Mouse (Mus musculus) splenic B cell, adult 2 months (primary cell): ENCODE results near the gene Lonrf2.

Experiments used
- DNase-seq: peaks from one replicate; pipeline ENCODE4 v3.0.0-alpha.2; 2011; ENCODE audit warnings: low read depth, low spot score
- H3K27me3 ChIP-seq: 2 replicates; pipeline ENCODE4 v1.6.1; 2012; ENCODE audit warnings: mild to moderate bottlenecking, low read length, moderate library complexity, mixed read lengths; ENCODE audit not compliant: control insufficient read depth, poor library complexity, insufficient read depth, severe bottlenecking
- H3K36me3 ChIP-seq: 2 replicates; pipeline ENCODE4 v1.6.1; 2012; ENCODE audit warnings: mild to moderate bottlenecking, low read length, moderate library complexity, mixed read lengths; ENCODE audit not compliant: control insufficient read depth, poor library complexity, insufficient read depth, severe bottlenecking

Gene Lonrf2

DNA sequence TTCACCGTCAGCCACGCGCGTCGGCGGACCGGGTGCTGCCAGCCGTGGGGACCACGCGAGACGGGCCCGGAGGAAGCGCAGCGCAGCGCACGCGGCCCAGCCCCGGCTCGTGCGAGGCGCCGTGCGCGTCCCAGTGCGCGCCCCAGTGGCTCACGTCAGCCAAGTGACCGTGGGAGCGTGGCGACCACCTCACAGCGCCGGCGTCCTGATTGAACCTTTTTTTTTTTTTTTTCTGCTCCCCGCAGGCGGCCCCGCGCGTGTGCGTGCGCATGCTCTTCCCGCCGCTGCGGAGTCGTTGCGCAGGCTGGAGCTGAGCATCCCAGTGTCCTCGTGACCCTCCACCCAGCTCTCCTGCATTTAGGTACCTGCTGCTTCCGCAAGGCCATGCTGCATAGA is at the start of gene Lonrf2:
Gene Lonrf2 (minus strand): TSS at position 235 of the 396 bp plus-strand sequence.
- no peaks in the 10 kb centered on the region for H3K27me3 ChIP-seq
- DNase-seq, result no peak
- H3K36me3 ChIP-seq, result no peaks in the 10 kb centered on the region

DNA sequence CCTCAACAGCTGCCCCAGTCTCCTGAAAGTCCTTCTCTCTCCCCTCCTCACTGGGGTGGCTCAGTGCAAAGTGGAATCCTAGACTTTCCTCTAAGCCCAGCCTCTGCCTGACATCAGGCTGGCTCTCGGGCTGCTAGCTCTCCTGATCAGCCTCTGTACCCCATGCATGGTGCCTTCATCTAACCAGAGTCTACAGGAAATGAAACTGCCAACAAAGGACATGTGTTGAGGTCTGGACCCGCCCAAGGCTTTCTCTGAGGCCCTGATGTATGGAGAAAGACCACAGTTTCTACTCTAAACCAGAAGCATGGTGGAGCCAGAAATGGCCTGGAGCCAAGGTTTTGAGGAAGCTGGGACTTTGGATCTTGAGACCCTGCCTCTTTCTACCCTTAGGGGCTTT is 49.4 kb upstream of the Lonrf2 start:
- peak; percentile 41 for DNase-seq
- no peaks in the 10 kb centered on the region for H3K36me3 ChIP-seq
- no peaks in the 10 kb centered on the region for H3K27me3 ChIP-seq

DNA sequence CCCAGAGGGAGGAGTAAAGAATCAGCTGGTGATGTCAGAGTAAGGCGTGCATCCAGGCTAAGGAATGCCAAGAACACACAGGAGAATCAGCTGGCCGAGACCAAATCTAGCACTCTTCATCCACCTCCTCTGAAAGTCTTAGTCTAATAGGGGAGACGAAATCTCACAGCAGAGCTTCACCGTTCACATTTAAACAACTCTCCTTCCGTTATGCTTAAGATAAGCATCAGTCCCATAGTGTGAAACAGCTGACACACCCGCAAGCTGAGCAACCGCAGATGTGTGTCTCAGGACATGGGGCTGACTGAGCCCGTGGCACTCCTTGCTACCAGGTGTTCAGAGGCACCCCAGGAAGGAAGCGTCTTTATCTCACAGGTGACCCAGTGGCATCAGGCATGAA is 47.3 kb upstream of the Lonrf2 start:
- no peak for DNase-seq
- Histone ChIP-seq H3K36me3 (no peaks in the 10 kb centered on the region), H3K27me3 (no peaks in the 10 kb centered on the region)

DNA sequence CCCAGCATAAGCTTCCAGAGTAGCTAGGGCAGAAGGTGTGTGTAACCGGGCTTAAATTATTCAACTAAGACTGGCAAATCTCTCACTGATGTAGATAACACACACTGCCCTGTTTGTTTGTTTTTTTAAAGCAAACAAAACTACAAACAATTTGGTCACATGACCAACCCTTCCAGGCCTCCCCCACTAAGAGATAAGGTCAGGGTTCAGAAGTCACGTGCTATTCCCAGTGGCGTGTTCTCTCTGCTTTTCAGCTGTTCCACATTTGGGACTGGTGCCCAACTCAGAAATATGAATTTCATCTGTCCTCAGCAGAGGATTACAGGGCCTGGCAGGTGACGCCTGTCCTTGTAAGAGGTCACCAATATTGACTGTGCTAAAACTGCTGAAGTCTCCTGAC is 46.2 kb upstream of the Lonrf2 start:
- no peaks in the 10 kb centered on the region for H3K27me3 ChIP-seq
- DNase-seq, result no peak
- H3K36me3 ChIP-seq, result no peaks in the 10 kb centered on the region

DNA sequence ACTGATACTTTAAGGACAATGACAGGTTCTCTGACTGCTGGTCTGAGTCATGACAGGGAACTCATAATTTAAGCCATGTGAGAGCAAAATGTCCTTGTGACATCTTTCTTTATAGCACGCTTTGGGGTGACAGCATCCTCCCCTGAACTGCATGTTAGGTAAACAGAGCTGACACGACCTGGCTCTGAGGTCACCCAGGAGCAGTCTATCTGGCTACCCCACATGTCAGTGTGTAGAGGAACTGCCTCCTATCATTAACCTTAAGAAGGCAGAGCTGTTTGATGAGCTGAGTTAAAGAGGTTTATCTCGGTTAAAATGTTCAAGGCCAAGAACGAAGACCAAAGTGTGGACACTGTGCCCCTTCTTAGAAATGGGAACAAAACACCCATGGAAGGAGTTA is 44.9 kb upstream of the Lonrf2 start:
- H3K27me3 ChIP-seq, result no peaks in the 10 kb centered on the region
- 0 out of 2 replicates have a peak, but pooled peaks cover 2% of the 10 kb centered on the region for H3K36me3 ChIP-seq
- no peak for DNase-seq

DNA sequence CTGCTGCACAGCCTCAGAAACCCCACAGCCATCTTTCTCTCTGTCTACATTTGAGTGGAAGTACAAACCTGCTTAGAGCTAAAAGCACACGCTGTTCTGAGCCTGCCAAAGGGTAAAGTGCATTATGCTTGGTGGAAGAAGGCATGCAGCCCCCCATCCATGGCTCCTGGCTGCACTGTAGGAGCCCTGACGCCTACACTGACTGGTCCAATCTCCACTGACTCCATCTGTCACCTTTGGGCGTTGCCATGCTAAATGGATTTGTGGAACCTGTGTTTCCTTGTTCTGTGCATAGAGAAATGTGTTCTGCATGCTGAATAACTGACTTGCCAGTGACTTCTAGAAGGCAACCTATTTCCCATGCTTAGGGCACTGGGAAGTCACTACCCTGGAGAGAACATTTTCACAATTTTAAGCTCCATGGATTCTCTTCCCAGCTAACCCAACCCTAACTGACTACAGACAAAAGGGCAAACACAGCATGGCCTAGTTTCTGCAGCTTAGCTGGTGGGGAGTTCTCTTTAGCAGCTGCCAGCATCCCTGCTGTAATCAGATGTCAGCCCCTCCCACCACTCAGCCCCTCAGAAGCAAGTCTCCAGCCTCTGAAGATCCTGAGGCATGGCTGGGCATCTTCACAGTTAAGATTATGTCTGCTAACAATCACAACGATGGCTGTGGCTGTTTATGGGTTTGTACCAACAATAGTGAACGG is 40.3 kb upstream of the Lonrf2 start:
- Histone ChIP-seq H3K27me3 (no peaks in the 10 kb centered on the region), H3K36me3 (0 out of 2 replicates have a peak, but pooled peaks cover 2% of the 10 kb centered on the region)
- no peak for DNase-seq

DNA sequence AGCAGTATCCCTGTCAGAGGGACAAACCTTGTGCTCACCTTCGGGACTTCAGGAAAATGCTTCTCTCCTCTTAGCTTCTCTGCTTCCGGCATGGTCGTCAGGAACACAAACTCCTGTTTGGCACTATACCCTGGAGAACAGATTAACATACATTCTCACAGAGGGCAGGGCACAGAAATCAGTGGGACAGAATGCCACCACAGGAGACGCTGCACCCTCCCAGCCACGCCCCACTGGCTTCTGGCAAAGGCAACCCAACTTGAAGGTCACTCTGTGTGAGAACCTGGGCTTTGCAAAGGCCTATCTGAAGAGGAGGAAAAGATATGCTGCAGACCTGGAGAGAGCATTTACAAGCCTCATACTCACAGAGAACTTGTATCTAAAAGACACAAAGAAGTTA is 37.4 kb upstream of the Lonrf2 start:
- Histone ChIP-seq H3K36me3 (0 out of 2 replicates have a peak, but pooled peaks cover 2% of the 10 kb centered on the region), H3K27me3 (no peaks in the 10 kb centered on the region)
- no peak for DNase-seq

DNA sequence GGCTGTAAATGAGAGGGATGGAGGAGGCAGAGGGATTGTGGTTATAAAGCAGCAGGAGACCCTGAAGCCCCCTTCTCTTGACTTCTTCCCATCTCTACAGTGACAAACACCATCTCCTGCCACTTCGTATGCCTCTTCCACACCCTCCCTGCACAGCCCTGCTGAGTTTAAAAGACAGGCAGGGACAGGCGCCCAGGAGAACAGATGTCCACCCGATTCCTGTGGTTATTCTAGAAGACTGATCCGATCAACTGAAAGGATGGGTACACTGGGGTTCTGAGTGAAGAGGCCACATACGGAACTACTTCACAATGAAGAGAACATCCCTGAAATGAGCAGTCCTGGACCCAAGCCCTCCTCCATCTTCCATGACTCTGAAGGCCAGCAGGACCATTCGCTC is 35.3 kb upstream of the Lonrf2 start:
- no peak for DNase-seq
- H3K27me3 ChIP-seq, result no peaks in the 10 kb centered on the region
- H3K36me3 ChIP-seq, result no peaks in the 10 kb centered on the region

DNA sequence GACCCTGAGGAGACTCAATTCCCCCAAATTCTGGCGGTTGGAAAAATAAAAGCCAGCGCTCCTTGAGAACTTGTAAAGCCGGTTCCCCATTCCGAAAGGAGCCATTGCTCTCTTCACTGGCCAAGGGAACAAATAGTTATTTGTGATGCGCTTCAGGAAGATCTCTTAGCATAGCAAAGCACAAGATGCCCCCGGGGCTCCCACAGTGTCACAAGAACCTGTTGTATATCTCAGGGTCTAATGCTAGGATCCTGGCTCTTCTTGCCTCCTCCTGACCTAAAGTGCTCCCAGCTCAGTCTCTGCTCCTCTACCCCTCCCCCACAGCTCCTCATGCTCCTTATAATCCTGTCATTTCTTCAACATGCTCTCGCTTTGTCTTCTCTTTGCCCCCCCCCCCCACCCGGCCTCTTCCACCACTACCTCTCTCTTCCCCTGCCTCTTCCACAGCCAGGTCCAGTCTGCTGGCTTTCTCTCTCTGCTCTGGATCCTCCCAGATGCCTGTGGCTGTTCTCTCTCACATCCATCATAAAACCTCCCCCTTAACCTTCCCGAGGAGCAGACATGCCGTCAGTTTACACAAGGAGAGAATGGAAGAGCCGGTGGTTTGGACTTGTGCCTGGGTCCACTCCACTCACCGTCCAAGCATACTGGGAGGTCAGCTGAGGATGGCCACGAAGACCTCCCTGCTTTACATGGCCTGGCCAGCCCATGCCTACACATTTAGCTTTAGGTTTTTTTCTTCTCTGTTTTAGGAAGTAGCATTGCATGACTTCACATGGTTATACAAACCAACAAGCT is 33.1 kb upstream of the Lonrf2 start:
- Histone ChIP-seq H3K27me3 (no peaks in the 10 kb centered on the region), H3K36me3 (no peaks in the 10 kb centered on the region)
- DNase-seq, result no peak

DNA sequence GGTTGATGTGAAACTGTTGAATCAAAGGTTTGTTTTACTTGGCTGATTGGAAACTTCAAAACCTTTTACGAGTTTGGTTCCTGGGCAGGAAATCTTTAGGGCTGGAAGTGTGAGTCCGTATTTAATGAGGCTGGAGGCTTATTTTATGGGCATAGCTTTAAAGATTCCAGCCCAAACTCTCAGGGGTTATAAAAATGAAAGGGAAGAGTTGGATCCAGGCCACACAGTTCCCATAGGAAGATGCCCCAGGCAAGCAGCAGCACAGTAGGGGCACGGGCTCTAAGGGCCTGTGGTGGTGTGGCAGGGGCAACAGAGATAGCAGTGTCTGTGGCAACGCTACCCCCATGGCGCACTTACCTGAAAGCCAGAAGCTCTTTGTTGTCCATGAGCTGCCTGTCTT is 29.7 kb upstream of the Lonrf2 start:
- Histone ChIP-seq H3K27me3 (no peaks in the 10 kb centered on the region), H3K36me3 (no peaks in the 10 kb centered on the region)
- DNase-seq, result no peak

DNA sequence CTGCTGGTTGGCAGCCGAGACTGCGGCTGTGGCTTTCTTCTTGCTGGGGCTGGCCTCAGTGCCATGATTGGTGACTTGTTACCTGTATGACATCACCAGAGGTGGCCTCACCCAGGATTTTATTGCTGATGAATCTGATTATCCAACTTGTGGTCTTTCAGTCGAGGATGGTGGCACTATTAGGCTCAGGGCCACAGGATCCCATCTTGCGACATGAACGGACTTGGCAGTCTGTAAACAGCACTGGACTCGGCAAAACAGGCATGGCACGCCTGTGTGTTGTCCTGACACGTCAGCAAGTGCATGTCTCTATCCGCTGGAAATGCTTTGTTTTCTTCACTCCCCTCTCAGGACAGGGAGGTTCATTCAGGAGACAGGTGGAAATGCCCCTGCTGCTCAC is 27.8 kb upstream of the Lonrf2 start:
- DNase-seq, result no peak
- no peaks in the 10 kb centered on the region for H3K27me3 ChIP-seq
- H3K36me3 ChIP-seq, result no peaks in the 10 kb centered on the region

DNA sequence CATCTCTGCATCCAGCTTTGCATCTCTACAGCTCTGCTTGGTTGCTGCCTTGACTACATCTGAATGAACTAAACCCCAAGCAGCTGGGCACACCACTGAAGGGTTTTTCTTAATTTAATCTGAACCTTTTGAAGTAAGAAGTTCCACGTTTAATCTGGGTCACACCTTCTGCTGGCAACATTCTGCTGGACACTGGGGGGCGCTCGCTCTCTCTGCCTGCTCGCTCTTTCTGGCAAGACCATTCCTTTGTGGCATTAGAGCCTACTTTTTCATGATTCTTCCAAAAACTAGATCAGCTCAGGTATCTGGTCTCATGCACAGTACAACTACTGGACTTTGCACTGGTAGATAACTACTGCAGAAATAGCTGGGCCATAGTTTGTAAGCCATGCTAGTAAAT is 25.7 kb upstream of the Lonrf2 start:
- no peaks in the 10 kb centered on the region for H3K27me3 ChIP-seq
- peak; percentile 48 for DNase-seq
- H3K36me3 ChIP-seq, result no peaks in the 10 kb centered on the region

DNA sequence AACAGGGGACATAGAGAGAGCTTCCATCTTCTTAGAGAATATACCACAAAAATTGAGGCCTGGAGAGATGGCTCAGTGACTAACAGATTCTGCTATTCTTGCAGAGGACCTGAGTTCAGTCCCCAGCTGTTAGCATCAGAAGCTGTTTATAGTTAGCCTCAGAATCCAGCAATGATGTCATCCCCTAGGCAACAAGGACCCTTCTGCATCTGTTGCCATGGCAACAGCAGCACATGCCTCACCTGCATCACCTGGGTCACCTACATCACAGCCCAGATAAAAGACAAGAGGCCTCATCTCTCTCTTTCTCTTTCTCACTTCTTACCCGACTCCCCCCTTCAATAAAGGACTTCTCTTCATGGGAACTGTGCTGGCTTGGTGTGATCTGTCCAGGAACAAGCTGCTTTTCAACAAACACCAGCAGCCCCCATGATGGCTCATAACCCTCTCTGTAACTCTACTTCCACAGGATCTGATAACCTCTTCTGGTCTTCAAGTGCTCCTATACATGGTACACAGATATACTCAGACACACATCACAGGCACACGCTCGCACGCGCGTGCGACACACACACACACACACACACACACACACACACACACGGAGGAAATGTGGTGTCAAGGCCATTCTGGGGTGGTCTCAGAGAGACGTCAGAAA is 24.5 kb upstream of the Lonrf2 start:
- H3K36me3 ChIP-seq, result no peaks in the 10 kb centered on the region
- no peak for DNase-seq
- no peaks in the 10 kb centered on the region for H3K27me3 ChIP-seq

DNA sequence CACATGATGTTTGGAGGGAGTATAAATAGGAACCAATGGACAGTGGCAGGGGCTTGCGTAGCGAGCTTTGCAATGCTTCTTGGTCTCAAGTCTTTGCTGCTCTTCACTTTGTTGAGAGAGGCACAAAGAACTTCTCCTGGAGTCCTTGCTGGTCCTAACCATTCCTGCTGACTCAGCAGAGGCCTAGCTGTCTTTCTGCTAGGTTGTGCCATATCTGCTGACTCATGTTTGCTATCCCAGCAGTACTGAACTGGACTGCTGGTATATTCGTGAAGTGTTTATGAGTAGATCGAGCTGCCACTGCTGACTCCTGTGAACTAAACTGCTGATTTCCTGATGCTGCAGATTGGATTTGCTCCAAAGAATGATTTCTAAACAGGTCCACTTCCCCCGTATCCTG is 23.7 kb upstream of the Lonrf2 start:
- Histone ChIP-seq H3K36me3 (no peaks in the 10 kb centered on the region), H3K27me3 (no peaks in the 10 kb centered on the region)
- no peak for DNase-seq

DNA sequence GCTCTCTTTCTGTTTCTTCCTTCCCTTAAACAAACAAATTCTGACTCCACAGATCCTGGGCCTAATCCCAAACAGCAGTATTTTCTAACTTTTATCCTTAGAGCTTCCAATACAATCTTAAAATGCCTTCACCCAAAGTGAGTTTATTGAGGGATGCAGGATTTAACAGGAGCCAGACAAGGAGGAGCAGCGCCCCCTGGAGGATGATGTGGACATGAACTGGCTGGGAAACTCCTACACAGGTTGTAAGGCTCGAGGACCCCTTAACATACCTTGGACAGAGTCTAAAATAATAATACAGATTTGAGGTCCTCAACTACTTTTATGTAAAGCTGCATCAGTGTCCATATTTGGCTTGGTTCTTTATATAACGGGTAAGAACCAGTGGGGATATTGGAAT is 19.7 kb upstream of the Lonrf2 start:
- DNase-seq, result peak; percentile 66
- no peaks in the 10 kb centered on the region for H3K36me3 ChIP-seq
- H3K27me3 ChIP-seq, result no peaks in the 10 kb centered on the region
